Mouse (Mus musculus) embryonic facial prominence, embryonic 15.5 days (tissue): ENCODE results near the gene Gm37240. TPM values are rescaled to one million over a fixed set of nuclear protein-coding genes. Genes with fewer than 3 reads are reported as not detected.

ENCODE experiments used
- ATAC-seq: fragments of 200-750 bp; cut with Nextera tagmentation; 2 replicates; pipeline ENCODE4 v1.8.0; 2017; ENCODE audit warnings: low read depth, moderate TSS enrichment; ENCODE audit not compliant: insufficient number of reproducible peaks, low FRiP score, low TSS enrichment
- H3K27ac ChIP-seq: fragments of 300-500 bp; sonication (generic); replicated peaks from 2 replicates; pipeline ENCODE4 v1.5.1; 2015; ENCODE audit warnings: mild to moderate bottlenecking, inconsistent platforms
- H3K27me3 ChIP-seq: fragments of 300-500 bp; sonication (generic); 2 replicates; pipeline ENCODE4 v1.6.1; 2015; ENCODE audit warnings: inconsistent platforms
- H3K36me3 ChIP-seq: fragments of 300-500 bp; sonication (generic); 2 replicates; pipeline ENCODE4 v1.6.1; 2015; ENCODE audit warnings: mild to moderate bottlenecking, inconsistent platforms
- H3K4me1 ChIP-seq: fragments of 300-500 bp; sonication (generic); 2 replicates; pipeline ENCODE4 v1.6.1; 2015; ENCODE audit warnings: inconsistent platforms
- H3K4me2 ChIP-seq: fragments of 300-500 bp; sonication (generic); replicated peaks from 2 replicates; pipeline ENCODE4 v1.6.1; 2015; ENCODE audit warnings: mild to moderate bottlenecking, inconsistent platforms
- H3K4me3 ChIP-seq: fragments of 300-500 bp; sonication (generic); replicated peaks from 2 replicates; pipeline ENCODE4 v1.5.1; 2015; ENCODE audit warnings: mild to moderate bottlenecking, inconsistent platforms
- H3K9ac ChIP-seq: fragments of 300-500 bp; sonication (generic); 2 replicates; pipeline ENCODE4 v1.6.1; 2015; ENCODE audit warnings: inconsistent platforms
- H3K9me3 ChIP-seq: fragments of 300-500 bp; sonication (generic); replicated peaks from 2 replicates; pipeline ENCODE4 v1.6.1; 2016; ENCODE audit warnings: inconsistent platforms
- WGBS: fragments of 180-500 bp; shearing (Covaris S2); methylation state at CpG from one replicate; pipeline ENCODE4 v1.1.7; 2015; 5-methylcytosine and 5-hydroxymethylcytosine counted together
- polyA plus RNA-seq: library from polyadenylated mRNA; unstranded; fragments of >200 nt; fragmentation: Nextera tagmentation; extraction: Ambion mirVana; gene quantifications from 2 replicates; pipeline ENCODE4 v1.2.1, GENCODE M21; 2015

Gene Gm37240
- polyA plus RNA-seq, 1 experiment from 2014 or later, result 12.8 TPM

- H3K4me2 ChIP-seq, result no peak overlapping the region
- H3K4me3 ChIP-seq, result no peak overlapping the region
- no peaks in the 10 kb centered on the region for H3K4me1 ChIP-seq
- no peak for ATAC-seq
- no peak overlapping the region for H3K27ac ChIP-seq
- no peaks in the 10 kb centered on the region for H3K36me3 ChIP-seq
- H3K9me3 ChIP-seq, result no peaks in the 10 kb centered on the region
- H3K27me3 ChIP-seq, result no peaks in the 10 kb centered on the region
- H3K9ac ChIP-seq, result no peak overlapping the region
- 62% methylated on average over 4 of the region's 4 CpGs for WGBS
These were observed 337.0 kb downstream of the Gm37240 start for GRCm38 (mm10) chr3:85550312-85550711.

DNA sequence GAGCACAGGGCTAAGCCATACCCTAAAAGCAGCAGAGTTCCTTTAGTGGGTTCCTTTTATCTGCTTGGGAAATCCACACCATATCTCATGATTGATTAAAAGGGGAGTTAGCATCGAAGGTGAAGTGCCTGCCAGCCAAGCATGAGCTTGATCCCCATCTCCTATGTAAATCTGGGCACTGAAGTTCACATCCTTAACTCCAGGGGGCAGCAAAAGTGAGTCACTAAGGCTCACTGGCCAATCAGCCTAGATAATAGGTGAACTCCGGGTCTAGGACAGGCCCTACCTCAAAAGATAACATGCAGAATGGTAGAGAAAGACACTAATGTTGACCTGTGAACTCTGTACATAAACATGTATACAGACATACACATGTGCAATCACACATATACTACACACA lies 343.7 kb downstream of the Gm37240 start:
- ATAC-seq, result no peak
- H3K4me3 ChIP-seq, result no peak overlapping the region
- H3K9ac ChIP-seq, result no peak overlapping the region
- no peaks in the 10 kb centered on the region for H3K36me3 ChIP-seq
- H3K27me3 ChIP-seq, result no peaks in the 10 kb centered on the region
- 54% methylated on average over 2 of the region's 2 CpGs for WGBS
- H3K27ac ChIP-seq, result no peak overlapping the region
- H3K9me3 ChIP-seq, result no peaks in the 10 kb centered on the region
- no peaks in the 10 kb centered on the region for H3K4me1 ChIP-seq
- no peak overlapping the region for H3K4me2 ChIP-seq

- Histone ChIP-seq H3K4me3 (no peak overlapping the region), H3K9me3 (no peaks in the 10 kb centered on the region), H3K27me3 (no peaks in the 10 kb centered on the region), H3K9ac (no peak overlapping the region), H3K36me3 (no peaks in the 10 kb centered on the region), H3K4me1 (no peaks in the 10 kb centered on the region), H3K4me2 (no peak overlapping the region), H3K27ac (no peak overlapping the region)
- WGBS, result 55% methylated on average over 3 of the region's 3 CpGs
- no peak for ATAC-seq
These were observed 344.6 kb downstream of the Gm37240 start for GRCm38 (mm10) chr3:85542765-85543164.

- 54% methylated on average over 11 of the region's 11 CpGs for WGBS
These were observed 351.4 kb downstream of the Gm37240 start for GRCm38 (mm10) chr3:85535621-85536520.

DNA sequence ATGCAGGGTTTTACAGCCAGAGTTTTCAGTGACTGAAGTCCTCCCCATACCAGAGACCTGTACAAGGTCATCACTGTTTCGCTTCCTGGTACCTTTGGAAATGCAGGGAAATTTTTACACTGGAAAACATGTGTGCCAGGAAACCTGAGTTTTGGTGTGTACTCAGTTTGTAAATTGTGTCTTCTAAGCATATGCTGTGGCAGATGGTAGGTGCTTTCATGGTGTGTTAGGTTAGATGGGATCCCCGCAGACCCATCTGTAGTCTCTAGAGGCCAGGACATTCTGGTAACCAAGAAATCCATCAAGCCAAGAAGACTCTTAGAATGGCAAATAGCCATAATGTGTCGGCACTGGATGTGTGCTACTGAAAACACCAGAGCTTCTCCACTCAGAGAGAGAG lies 352.3 kb downstream of the Gm37240 start:
- ATAC-seq, result no peak
- Histone ChIP-seq H3K4me1 (peaks cover 11% of the 10 kb centered on the region; the same call in 1 of the 2 replicates), H3K36me3 (no peaks in the 10 kb centered on the region), H3K27ac (0 out of 2 replicates have a peak overlapping the region, but pooled peaks have one; percentile 34), H3K27me3 (no peaks in the 10 kb centered on the region), H3K4me3 (no peak overlapping the region), H3K9me3 (no peaks in the 10 kb centered on the region), H3K9ac (no peak overlapping the region), H3K4me2 (no peak overlapping the region)
- WGBS, result 77% methylated on average over 3 of the region's 3 CpGs

More at GRCm38 (mm10) chr3:85535621-85536520, 351.4 kb downstream of the Gm37240 start:
- H3K4me2 ChIP-seq, result no peak overlapping the region
- peak overlapping the region; percentile 34 for H3K27ac ChIP-seq
- H3K9me3 ChIP-seq, result no peaks in the 10 kb centered on the region
- ATAC-seq, result no peak
- H3K9ac ChIP-seq, result no peak overlapping the region
- no peaks in the 10 kb centered on the region for H3K36me3 ChIP-seq
- H3K4me1 ChIP-seq, result peaks cover 11% of the 10 kb centered on the region; the same call in 1 of the 2 replicates
- H3K4me3 ChIP-seq, result no peak overlapping the region
- no peaks in the 10 kb centered on the region for H3K27me3 ChIP-seq

DNA sequence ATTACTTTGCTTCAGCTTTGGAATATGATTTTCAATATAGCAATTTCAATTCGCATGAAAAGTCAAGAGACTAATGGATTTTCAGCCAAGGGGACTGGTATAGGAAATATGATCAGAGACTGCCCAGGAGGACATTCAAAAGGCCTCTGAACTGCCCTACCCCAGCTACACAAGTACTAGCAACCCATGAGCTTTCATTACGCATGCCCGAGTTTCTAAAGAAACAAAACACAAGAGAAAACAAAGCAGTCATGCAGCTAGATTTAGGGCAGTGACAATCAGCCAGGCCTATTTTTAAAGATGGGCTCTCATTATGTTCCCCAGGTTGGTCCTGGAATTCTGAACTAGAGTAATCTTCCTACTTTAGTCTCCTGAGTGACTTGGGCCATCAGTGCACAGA lies 354.9 kb downstream of the Gm37240 start:
- Histone ChIP-seq H3K27ac (no peak overlapping the region), H3K27me3 (no peaks in the 10 kb centered on the region), H3K4me3 (no peak overlapping the region), H3K36me3 (no peaks in the 10 kb centered on the region), H3K9ac (no peak overlapping the region), H3K4me1 (peaks cover 11% of the 10 kb centered on the region; the same call in 1 of the 2 replicates), H3K9me3 (no peaks in the 10 kb centered on the region), H3K4me2 (no peak overlapping the region)
- ATAC-seq, result no peak
- 72% methylated on average over 3 of the region's 3 CpGs for WGBS

DNA sequence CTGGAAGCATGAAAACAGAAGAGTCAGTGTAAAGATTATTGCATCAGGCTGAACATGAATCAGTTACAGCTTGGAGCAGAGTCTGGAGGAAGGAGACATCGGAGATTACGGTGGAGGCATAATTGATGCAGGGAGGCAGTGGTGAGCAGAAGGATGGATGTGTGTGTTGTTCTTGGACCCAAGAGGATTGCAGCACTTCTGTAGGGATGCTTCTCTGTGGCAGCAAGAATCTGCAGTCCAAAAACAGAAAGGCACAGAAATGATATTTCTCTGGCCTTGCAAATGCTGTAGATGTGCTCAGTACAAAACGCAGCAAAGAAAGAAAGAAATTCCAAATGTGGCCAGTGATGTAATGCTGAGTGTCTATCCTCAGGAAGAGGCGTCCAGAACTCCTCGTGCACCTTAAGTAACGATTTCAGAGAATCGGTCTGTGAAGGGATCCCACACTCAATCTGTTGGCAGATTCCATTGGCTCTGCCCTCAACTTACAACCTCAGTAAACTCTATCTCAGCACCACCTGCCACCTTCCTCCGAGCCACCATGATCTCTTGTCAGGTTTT lies 356.6 kb downstream of the Gm37240 start:
- WGBS, result 73% methylated on average over 8 of the region's 8 CpGs
- no peak overlapping the region for H3K9ac ChIP-seq
- no peak for ATAC-seq
- H3K9me3 ChIP-seq, result no peaks in the 10 kb centered on the region
- H3K4me2 ChIP-seq, result no peak overlapping the region
- H3K27ac ChIP-seq, result no peak overlapping the region
- H3K27me3 ChIP-seq, result no peaks in the 10 kb centered on the region
- no peak overlapping the region for H3K4me3 ChIP-seq
- 0 out of 2 replicates have a peak, but pooled peaks cover 2% of the 10 kb centered on the region for H3K4me1 ChIP-seq
- no peaks in the 10 kb centered on the region for H3K36me3 ChIP-seq

DNA sequence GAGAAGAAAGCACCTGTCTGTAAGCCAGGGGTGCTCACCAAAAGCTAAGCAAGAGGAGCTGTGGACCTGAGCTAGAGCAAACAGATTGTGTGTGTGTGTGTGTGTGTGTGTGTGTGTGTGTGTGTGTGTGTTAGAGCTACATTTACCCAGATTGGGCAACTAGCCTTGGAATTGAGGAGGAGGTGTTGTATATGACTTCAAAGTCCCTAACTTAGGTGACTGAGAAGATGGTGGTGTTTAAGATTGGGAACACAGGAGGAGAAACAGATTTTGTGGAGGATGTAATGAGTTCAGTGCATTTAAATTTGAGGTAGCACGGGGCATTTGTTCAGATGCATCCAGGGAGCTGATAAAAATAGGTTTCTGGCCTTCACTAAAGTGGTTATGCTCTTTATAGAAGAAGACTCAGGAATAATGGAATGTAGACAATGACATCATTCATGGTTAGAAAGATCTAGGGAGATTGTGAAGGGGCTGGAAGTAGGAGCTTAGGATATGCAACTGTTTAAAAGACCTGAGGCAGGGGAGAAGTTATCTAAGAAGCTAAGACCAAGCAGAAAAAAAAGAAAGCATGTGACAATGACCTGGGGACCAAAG lies 365.9 kb downstream of the Gm37240 start:
- WGBS, result 88% methylated on average over 1 of the region's 1 CpGs

GRCm38 (mm10) chr3:85518668-85519067 lies 368.6 kb downstream of the Gm37240 start:
- Histone ChIP-seq H3K27me3 (no peaks in the 10 kb centered on the region), H3K4me3 (no peak overlapping the region), H3K9me3 (no peaks in the 10 kb centered on the region), H3K36me3 (no peaks in the 10 kb centered on the region), H3K27ac (no peak overlapping the region), H3K9ac (no peak overlapping the region), H3K4me2 (no peak overlapping the region), H3K4me1 (0 out of 2 replicates have a peak, but pooled peaks cover 4% of the 10 kb centered on the region)
- ATAC-seq, result no peak
- WGBS, result 56% methylated on average over 8 of the region's 8 CpGs

More for the DNA sequence above, 365.9 kb downstream of the Gm37240 start:
- Histone ChIP-seq H3K36me3 (no peaks in the 10 kb centered on the region), H3K9ac (no peak overlapping the region), H3K4me3 (no peak overlapping the region), H3K4me1 (no peaks in the 10 kb centered on the region), H3K27ac (no peak overlapping the region), H3K4me2 (no peak overlapping the region), H3K9me3 (no peaks in the 10 kb centered on the region), H3K27me3 (no peaks in the 10 kb centered on the region)
- no peak for ATAC-seq

- Histone ChIP-seq H3K9ac (no peak overlapping the region), H3K4me2 (no peak overlapping the region), H3K27me3 (no peaks in the 10 kb centered on the region), H3K4me1 (0 out of 2 replicates have a peak, but pooled peaks cover 4% of the 10 kb centered on the region), H3K4me3 (no peak overlapping the region), H3K27ac (no peak overlapping the region), H3K9me3 (no peaks in the 10 kb centered on the region), H3K36me3 (no peaks in the 10 kb centered on the region)
- ATAC-seq, result no peak
- WGBS, result 97% methylated on average over 1 of the region's 1 CpGs
These were observed 369.2 kb downstream of the Gm37240 start for GRCm38 (mm10) chr3:85518072-85518471.

DNA sequence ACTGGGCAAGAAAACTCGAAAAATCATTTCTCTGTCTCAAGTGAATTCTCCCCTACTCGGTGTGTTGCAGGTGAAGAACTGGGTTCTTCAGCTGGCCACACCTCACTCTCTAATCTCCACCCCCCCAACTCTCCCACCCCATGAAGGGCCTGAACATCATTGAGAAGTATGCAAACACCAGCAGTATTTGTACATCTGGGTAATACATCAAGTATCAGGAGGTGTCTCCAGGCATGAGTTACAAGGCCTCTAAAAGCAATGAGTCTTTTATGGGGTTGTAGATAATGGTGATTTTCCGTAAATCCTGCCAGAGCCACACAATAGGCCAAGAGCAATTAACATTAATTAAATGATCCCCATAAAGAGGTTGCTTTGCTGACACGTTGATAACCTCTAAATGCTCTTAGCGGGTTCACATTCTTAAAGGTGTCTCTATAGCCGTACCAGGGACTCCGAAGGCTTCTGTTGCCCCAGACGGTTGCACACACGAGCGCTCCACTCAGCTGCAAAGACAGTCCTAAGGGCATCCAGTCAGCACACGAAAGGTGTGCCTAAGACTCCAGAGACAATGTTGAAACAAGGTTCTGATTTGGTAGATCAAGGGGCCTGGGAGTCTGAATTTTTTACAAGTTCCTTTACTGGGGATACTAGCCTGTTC lies 370.4 kb downstream of the Gm37240 start:
- no peak overlapping the region for H3K4me3 ChIP-seq
- no peak overlapping the region for H3K4me2 ChIP-seq
- no peaks in the 10 kb centered on the region for H3K36me3 ChIP-seq
- H3K9ac ChIP-seq, result no peak overlapping the region
- no peaks in the 10 kb centered on the region for H3K27me3 ChIP-seq
- 76% methylated on average over 11 of the region's 11 CpGs for WGBS
- no peaks in the 10 kb centered on the region for H3K9me3 ChIP-seq
- ATAC-seq, result no peak
- H3K27ac ChIP-seq, result no peak overlapping the region
- 0 out of 2 replicates have a peak, but pooled peaks cover 4% of the 10 kb centered on the region for H3K4me1 ChIP-seq
